Mouse (Mus musculus): ENCODE measurements around the gene Krt77.

The Krt77 gene

DNA sequence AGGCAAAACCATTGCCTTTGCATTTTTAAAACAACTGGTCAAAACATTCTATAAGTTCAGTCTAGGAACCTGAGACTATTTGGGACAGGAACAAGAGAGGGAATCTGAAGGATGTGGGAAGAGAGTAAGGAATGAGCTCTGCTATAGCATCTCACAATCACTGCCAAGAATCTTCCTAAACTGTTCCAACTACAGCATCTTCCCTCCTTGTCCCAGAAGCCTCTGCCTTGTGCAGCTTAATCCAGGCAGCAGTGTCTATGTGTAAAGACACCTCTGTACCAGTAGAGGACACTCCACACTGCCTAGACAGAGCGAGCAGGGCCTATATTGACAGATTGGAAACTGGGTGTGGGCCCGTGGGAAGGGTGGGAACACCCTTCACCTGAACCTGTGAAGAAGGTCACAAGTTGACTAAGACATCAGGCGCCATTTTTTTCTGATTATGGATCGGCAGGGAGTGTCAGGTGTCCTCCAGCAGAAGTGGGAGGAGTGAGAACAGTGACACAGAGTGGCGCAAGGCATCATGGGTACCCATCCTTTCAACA lies 34.6 kb downstream of the Krt77 start:
- DNase-seq (ENCODE audit: low read depth, low spot score), result no peak

GRCm38 (mm10) chr15:101833131-101833530 lies 36.4 kb downstream of the Krt77 start:
- no peak for DNase-seq (ENCODE audit: low read depth, low spot score)

DNA sequence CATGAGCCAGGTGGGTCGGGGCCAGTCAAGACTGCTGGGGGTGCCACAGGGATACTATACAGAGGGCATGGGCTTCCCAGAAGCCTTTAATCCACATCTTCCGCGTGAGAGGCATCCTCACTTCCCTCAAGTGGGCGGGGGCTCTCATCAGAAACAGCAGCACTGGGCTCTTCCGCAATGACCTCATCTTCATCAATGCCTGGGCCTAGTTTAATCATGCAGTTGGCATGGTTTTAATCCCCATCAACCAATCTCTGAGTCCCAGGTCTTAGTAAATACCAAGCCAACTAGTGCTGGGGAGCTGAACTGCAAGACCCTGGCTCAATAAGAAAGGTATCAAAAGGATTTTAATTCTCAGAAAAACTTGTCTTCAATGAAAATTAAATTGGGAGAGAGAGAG lies 40.1 kb downstream of the Krt77 start:
- no peak for DNase-seq (ENCODE audit: low read depth, low spot score)

GRCm38 (mm10) chr15:101821786-101822185 lies 47.7 kb downstream of the Krt77 start:
- DNase-seq (ENCODE audit: low read depth, low spot score), result no peak

DNA sequence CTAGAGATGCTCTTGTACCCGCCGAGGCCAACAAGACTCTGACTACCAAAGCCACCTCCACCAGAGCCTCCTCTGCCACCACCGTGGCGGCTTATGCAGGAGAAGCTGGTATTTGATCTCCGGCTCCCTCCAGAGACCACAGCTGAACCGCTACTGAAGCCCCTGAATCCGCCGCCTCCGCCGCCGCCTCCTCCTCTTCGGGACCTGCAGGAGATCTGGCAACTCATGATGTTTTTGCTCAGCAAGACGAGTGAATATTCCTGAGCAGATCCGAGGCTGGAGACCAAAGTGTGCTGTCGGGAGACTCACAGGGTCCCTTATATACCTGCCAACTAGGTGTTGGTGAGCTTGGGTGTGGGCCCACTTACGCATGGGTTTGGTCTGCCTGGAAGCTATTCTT lies 51.6 kb downstream of the Krt77 start, which contains the start of gene Krt2:
Krt2 (minus strand) TSS at position 295 of the 400 bp plus-strand sequence.
- no peak for DNase-seq (ENCODE audit: low read depth, low spot score)

All from mesoderm, embryonic 11.5 days (tissue).